Mouse (Mus musculus) limb, embryonic 11.5 days (tissue): Measurements from ENCODE around the gene B020031M17Rik. TPM values are rescaled to one million over a fixed set of nuclear protein-coding genes. Genes with fewer than 3 reads are reported as not detected.
"Not testable (repeated sequence)": the region's sequence is repeated elsewhere in the genome, so short reads cannot be mapped to it uniquely, and the experiment has no call there.

Experiments used
- ATAC-seq: fragments of 200-750 bp; cut with Nextera tagmentation; 2 replicates; pipeline ENCODE4 v1.8.0; 2017; ENCODE audit warnings: low read depth; ENCODE audit not compliant: insufficient number of reproducible peaks, low FRiP score, low TSS enrichment
- DNase-seq: peaks from one replicate; pipeline ENCODE4 v3.0.0-alpha.2; 2015; ENCODE audit warnings: low spot score
- H3K27ac ChIP-seq: fragments of 300-500 bp; sonication (generic); replicated peaks from 2 replicates; pipeline ENCODE4 v1.5.1; 2014; ENCODE audit warnings: low read depth, mild to moderate bottlenecking, low read length
- H3K27me3 ChIP-seq: fragments of 300-500 bp; sonication (generic); 2 replicates; pipeline ENCODE4 v1.6.1; 2014; ENCODE audit warnings: mild to moderate bottlenecking, low read length, mixed read lengths; ENCODE audit not compliant: control insufficient read depth, insufficient read depth
- H3K36me3 ChIP-seq: fragments of 300-500 bp; sonication (generic); 2 replicates; pipeline ENCODE4 v1.6.1; 2014; ENCODE audit warnings: mild to moderate bottlenecking, low read length, moderate library complexity, mixed read lengths; ENCODE audit not compliant: control insufficient read depth, insufficient read depth
- H3K4me1 ChIP-seq: fragments of 300-500 bp; sonication (generic); 2 replicates; pipeline ENCODE4 v1.6.1; 2014; ENCODE audit warnings: low read length, mixed read lengths; ENCODE audit not compliant: control insufficient read depth, insufficient read depth
- H3K4me2 ChIP-seq: fragments of 300-500 bp; sonication (generic); 2 replicates; pipeline ENCODE4 v1.6.1; 2014; ENCODE audit warnings: low read depth, mild to moderate bottlenecking, moderate library complexity; ENCODE audit not compliant: severe bottlenecking
- H3K4me3 ChIP-seq: fragments of 300-500 bp; sonication (generic); 2 replicates; pipeline ENCODE4 v1.5.1; 2014; ENCODE audit warnings: low read depth, low read length
- H3K9ac ChIP-seq: fragments of 300-500 bp; sonication (generic); 2 replicates; pipeline ENCODE4 v1.6.1; 2014; ENCODE audit warnings: mild to moderate bottlenecking, low read length
- H3K9me3 ChIP-seq: fragments of 300-500 bp; sonication (generic); 2 replicates; pipeline ENCODE4 v1.6.1; 2016; ENCODE audit warnings: low read length; ENCODE audit not compliant: control insufficient read depth
- WGBS: fragments of 180-500 bp; shearing (Covaris S2); extraction: QIAGEN DNeasy Blood & Tissue Kit; methylation state at CpG from one replicate; pipeline ENCODE4 v1.1.7; 2014; 5-methylcytosine and 5-hydroxymethylcytosine counted together
- polyA plus RNA-seq: library from polyadenylated mRNA; unstranded; fragments of >200 nt; fragmentation: Nextera tagmentation; extraction: Ambion mirVana; gene quantifications from 2 replicates; pipeline ENCODE4 v1.2.1, GENCODE M21; 2014

B020031M17Rik gene
- polyA plus RNA-seq, 1 experiment from 2014 or later = not detected

DNA sequence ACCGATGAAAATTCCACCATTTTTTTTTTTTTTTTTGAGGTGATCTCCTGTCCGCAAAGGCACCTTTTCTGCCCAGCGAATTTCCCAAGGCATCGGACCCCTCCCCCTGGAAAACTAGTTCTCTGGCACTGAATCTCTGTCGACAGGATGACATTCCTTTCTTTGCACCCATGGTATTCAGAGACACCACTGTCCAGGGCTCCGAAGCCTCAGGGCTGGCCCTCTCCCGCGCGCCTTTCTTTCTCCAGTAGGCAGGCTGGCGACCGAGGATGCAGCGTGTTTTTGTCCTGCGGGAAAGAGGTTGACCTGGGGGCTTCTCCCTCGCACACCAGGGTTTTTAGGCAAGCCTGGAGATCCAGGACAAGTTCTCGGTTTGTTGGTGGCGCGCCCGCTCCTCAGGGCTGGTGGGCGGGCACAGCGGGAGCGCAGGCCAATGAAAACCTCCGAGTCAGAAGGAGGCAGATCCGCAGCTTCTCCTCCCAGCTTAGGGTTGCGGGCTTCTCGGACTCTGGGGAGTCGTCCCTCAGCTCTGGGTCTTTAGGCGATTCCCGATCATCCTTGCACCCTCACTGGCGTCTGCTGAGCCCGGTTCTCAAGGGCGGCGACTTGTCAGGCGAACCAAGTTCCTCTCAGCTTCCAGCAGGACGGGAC lies 14.8 kb upstream of the B020031M17Rik start:
- not testable (repeated sequence) for H3K36me3 ChIP-seq, H3K27ac ChIP-seq, DNase-seq, H3K4me3 ChIP-seq, H3K4me1 ChIP-seq, H3K9me3 ChIP-seq, H3K27me3 ChIP-seq, H3K9ac ChIP-seq, H3K4me2 ChIP-seq
- 0% methylated on average over 12 of the region's 34 CpGs for WGBS
- ATAC-seq = peak; percentile 80

DNA sequence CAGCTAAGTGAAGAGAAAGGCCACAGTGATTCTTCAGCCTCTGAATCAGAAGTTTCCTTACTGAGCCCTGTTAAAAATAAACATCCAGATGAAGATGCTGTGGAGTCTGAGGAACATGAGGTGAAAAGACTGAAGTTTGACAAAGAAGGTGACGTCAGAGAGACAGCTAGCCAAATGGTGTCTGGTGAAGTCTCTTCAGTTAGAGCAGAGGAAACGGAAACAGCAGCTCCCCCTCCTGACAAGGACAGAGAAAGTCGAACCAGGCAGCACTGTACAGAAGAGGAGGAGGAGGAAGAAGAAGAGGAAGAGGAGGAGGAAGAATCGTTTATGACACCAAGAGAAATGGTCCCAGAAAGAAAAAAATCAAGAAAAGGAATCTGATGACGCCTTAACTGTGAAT lies 12.2 kb upstream of the B020031M17Rik start:
- H3K4me3 ChIP-seq, H3K9ac ChIP-seq, H3K27me3 ChIP-seq, DNase-seq, H3K27ac ChIP-seq, H3K4me2 ChIP-seq, ATAC-seq, H3K4me1 ChIP-seq, H3K36me3 ChIP-seq, H3K9me3 ChIP-seq: not testable (repeated sequence)
- WGBS = no CpG with 5 or more reads among the region's 5 CpGs

- H3K4me3 ChIP-seq, H3K4me2 ChIP-seq, H3K36me3 ChIP-seq, H3K27me3 ChIP-seq, H3K27ac ChIP-seq, H3K9me3 ChIP-seq, ATAC-seq, H3K4me1 ChIP-seq, DNase-seq, H3K9ac ChIP-seq: not testable (repeated sequence)
- WGBS = no CpG with 5 or more reads among the region's 5 CpGs
These were observed 5.0 kb upstream of the B020031M17Rik start for GRCm38 (mm10) chr13:119955567-119955966.

DNA sequence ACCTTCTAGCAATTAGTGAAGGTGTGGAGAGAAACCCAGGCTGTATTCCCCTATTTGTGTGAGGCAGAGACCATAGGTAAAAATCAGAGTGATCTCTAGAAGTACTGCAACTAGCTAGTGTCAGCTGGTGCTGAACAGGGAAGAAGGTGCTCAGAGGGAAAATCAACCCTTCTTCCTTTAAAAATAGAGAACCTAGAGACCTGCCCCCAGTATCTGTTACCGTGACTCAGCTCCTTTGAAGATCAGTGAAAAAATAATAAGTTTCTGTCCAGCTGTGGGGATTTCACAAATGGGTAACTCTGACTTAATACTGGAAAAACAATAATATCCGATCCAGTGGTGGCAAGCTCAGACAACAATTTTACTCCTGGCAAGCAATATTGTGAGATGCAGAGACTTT lies 4.5 kb upstream of the B020031M17Rik start:
- WGBS = 80% methylated on average over 2 of the region's 2 CpGs
- H3K4me2 ChIP-seq, H3K9me3 ChIP-seq, H3K27ac ChIP-seq, ATAC-seq, H3K27me3 ChIP-seq, H3K9ac ChIP-seq, DNase-seq, H3K36me3 ChIP-seq, H3K4me3 ChIP-seq, H3K4me1 ChIP-seq: not testable (repeated sequence)

DNA sequence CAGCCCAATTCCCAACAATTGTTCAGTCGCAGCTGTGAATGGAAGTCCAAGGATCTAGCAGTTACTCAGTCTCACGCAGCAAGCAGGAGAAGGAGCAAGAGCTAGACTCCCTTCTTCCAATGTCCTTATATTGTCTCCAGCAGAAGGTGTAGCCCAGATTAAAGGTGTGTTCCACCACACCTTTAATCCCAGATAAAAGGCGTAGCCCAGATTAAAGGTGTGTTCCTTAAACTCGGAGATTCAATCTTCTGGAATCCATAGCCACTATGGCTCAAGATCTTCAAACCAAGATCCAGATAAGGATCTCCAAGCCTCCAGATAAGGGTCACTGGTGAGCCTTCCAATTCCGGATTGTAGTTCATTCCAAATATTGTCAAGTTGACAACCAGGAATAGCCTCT lies 21.4 kb downstream of the B020031M17Rik start, which contains the start of gene Gm21761:
TSS of gene Gm21761 (minus strand) at position 101 of the 400 bp plus-strand sequence.
- not testable (repeated sequence) for DNase-seq, ATAC-seq

GRCm38 (mm10) chr13:119924597-119925340 lies 25.8 kb downstream of the B020031M17Rik start:
- H3K9ac ChIP-seq, H3K9me3 ChIP-seq, H3K4me1 ChIP-seq, H3K36me3 ChIP-seq, H3K27ac ChIP-seq, DNase-seq, H3K27me3 ChIP-seq, ATAC-seq, H3K4me3 ChIP-seq, H3K4me2 ChIP-seq: not testable (repeated sequence)
- WGBS = 75% methylated on average over 2 of the region's 3 CpGs

More for the DNA sequence above, 21.4 kb downstream of the B020031M17Rik start, which contains the start of gene Gm21761:
- H3K9ac ChIP-seq, H3K4me3 ChIP-seq, H3K4me1 ChIP-seq, H3K27me3 ChIP-seq, H3K4me2 ChIP-seq, H3K27ac ChIP-seq, H3K9me3 ChIP-seq, H3K36me3 ChIP-seq: not testable (repeated sequence)
- WGBS = no CpG with 5 or more reads among the region's 5 CpGs

- WGBS = 76% methylated on average over 4 of the region's 5 CpGs
These were observed 33.5 kb downstream of the B020031M17Rik start for GRCm38 (mm10) chr13:119916966-119917722.

GRCm38 (mm10) chr13:119916449-119916848 lies 34.2 kb downstream of the B020031M17Rik start:
- H3K4me1 ChIP-seq, H3K4me3 ChIP-seq, H3K4me2 ChIP-seq, H3K27me3 ChIP-seq, H3K9ac ChIP-seq, H3K27ac ChIP-seq, H3K9me3 ChIP-seq, DNase-seq, H3K36me3 ChIP-seq, ATAC-seq: not testable (repeated sequence)
- 67% methylated on average over 2 of the region's 2 CpGs for WGBS

More at GRCm38 (mm10) chr13:119916966-119917722, 33.5 kb downstream of the B020031M17Rik start:
- H3K4me3 ChIP-seq, H3K9ac ChIP-seq, H3K4me1 ChIP-seq, H3K36me3 ChIP-seq, H3K27ac ChIP-seq, ATAC-seq, H3K9me3 ChIP-seq, DNase-seq, H3K27me3 ChIP-seq, H3K4me2 ChIP-seq: not testable (repeated sequence)
